Mouse (Mus musculus) liver, postnatal 0 days (tissue): ENCODE data around the gene Gm5414. TPM values are rescaled to one million over a fixed set of nuclear protein-coding genes. Genes with fewer than 3 reads are reported as not detected.

ENCODE experiments used
- ATAC-seq: fragments of 200-750 bp; cut with Nextera tagmentation; 2 replicates; pipeline ENCODE4 v1.8.0; 2017; ENCODE audit warnings: mild to moderate bottlenecking, moderate library complexity
- DNase-seq: peaks from one replicate; pipeline ENCODE4 v3.0.0-alpha.2; 2016
- H3K27ac ChIP-seq: fragments of 300-500 bp; sonication (generic); 2 replicates; pipeline ENCODE4 v1.5.1; 2014; ENCODE audit warnings: antibody characterized with exemption, moderate library complexity, mild to moderate bottlenecking, low read depth
- H3K27me3 ChIP-seq: fragments of 300-500 bp; sonication (generic); 2 replicates; pipeline ENCODE4 v1.6.1; 2014; ENCODE audit warnings: low read length, control low read depth, mixed read lengths; ENCODE audit not compliant: insufficient read depth
- H3K36me3 ChIP-seq: fragments of 300-500 bp; sonication (generic); replicated peaks from 2 replicates; pipeline ENCODE4 v1.6.1; 2014; ENCODE audit warnings: mild to moderate bottlenecking, control low read depth, low read length, moderate library complexity, mixed read lengths; ENCODE audit not compliant: insufficient read depth
- H3K4me1 ChIP-seq: fragments of 300-500 bp; sonication (generic); 2 replicates; pipeline ENCODE4 v1.6.1; 2014; ENCODE audit warnings: antibody characterized with exemption, mild to moderate bottlenecking, control low read depth; ENCODE audit not compliant: insufficient read depth
- H3K4me2 ChIP-seq: fragments of 300-500 bp; sonication (generic); 2 replicates; pipeline ENCODE4 v1.6.1; 2014; ENCODE audit warnings: low read depth, mild to moderate bottlenecking, low read length, moderate library complexity, mixed read lengths
- H3K4me3 ChIP-seq: fragments of 300-500 bp; sonication (generic); 2 replicates; pipeline ENCODE4 v1.5.1; 2014; ENCODE audit warnings: low read depth, low read length
- H3K9ac ChIP-seq: fragments of 300-500 bp; sonication (generic); replicated peaks from 2 replicates; pipeline ENCODE4 v1.6.1; 2014; ENCODE audit warnings: mild to moderate bottlenecking, moderate library complexity
- H3K9me3 ChIP-seq: fragments of 300-500 bp; sonication (generic); 2 replicates; pipeline ENCODE4 v1.6.1; 2016; ENCODE audit warnings: mild to moderate bottlenecking, control low read depth, low read length, mixed read lengths
- CTCF ChIP-seq: sonication (generic); IDR thresholded peaks from 2 replicates; pipeline ENCODE4 v1.5.1; 2016; ENCODE audit warnings: antibody characterized with exemption, low read depth
- EP300 ChIP-seq: IDR thresholded peaks from 2 replicates; pipeline ENCODE4 v1.6.1; 2016; ENCODE audit warnings: antibody characterized with exemption, low read depth, mild to moderate bottlenecking
- WGBS: fragments of 180-500 bp; shearing (Covaris S2); extraction: QIAGEN DNeasy Blood & Tissue Kit; methylation state at CpG from one replicate; pipeline ENCODE4 v1.1.7; 2014; ENCODE audit not compliant: insufficient replicate concordance; 5-methylcytosine and 5-hydroxymethylcytosine counted together
- microRNA-seq: library from miRNA; unstranded; fragments of <30 nt; microRNA quantifications from one replicate; pipeline ENCODE4, GENCODE M21; 2016
- polyA plus RNA-seq: library from polyadenylated mRNA; unstranded; fragments of >200 nt; fragmentation: Nextera tagmentation; extraction: Ambion mirVana; gene quantifications from 2 replicates; pipeline ENCODE4 v1.2.1, GENCODE M21; 2015

Gm5414 gene
- polyA plus RNA-seq, 1 experiment from 2014 or later = not detected

- Histone ChIP-seq H3K4me3 (no peak overlapping the region), H3K9me3 (no peaks in the 10 kb centered on the region), H3K4me1 (no peaks in the 10 kb centered on the region), H3K9ac (no peak overlapping the region), H3K36me3 (no peaks in the 10 kb centered on the region), H3K27me3 (no peaks in the 10 kb centered on the region; the same call in 1 of the 2 replicates), H3K27ac (no peak overlapping the region), H3K4me2 (no peak overlapping the region)
- no peak for TF ChIP-seq CTCF
- TF ChIP-seq EP300 = no peak
- no peak for DNase-seq
- 61% methylated on average over 8 of the region's 8 CpGs for WGBS
- no peak for ATAC-seq
Measured at GRCm38 (mm10) chr15:101583211-101583965, 44.6 kb downstream of the Gm5414 start.

DNA sequence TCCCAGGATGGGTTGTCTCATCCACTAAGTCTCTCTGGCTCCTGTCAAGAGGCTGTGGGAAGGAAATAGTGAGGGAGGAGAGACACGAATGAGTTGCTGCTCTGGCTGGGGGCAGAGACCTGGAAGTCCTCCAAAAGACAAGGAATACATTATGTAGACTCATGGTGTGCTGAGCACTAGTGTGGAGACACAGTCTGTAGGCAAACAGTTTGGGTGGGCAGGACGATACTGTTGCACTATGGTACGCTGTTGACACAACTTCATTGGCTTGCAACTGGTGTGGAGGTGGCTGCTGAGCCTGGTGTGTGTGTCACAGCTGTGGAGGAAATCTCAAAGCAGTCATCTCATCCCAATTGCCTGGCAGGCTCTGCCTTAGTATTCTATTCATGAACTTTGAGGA lies 46.3 kb downstream of the Gm5414 start:
- no peak overlapping the region for H3K9ac ChIP-seq
- H3K36me3 ChIP-seq = no peaks in the 10 kb centered on the region
- H3K27ac ChIP-seq = no peak overlapping the region
- TF ChIP-seq EP300 (no peak), CTCF (no peak)
- H3K4me3 ChIP-seq = no peak overlapping the region
- H3K4me2 ChIP-seq = no peak overlapping the region
- no peaks in the 10 kb centered on the region; the same call in 1 of the 2 replicates for H3K27me3 ChIP-seq
- no peak for DNase-seq
- WGBS = 55% methylated on average over 3 of the region's 3 CpGs
- no peaks in the 10 kb centered on the region for H3K4me1 ChIP-seq
- H3K9me3 ChIP-seq = no peaks in the 10 kb centered on the region
- no peak for ATAC-seq

- no peaks in the 10 kb centered on the region for H3K9me3 ChIP-seq
- no peaks in the 10 kb centered on the region for H3K36me3 ChIP-seq
- ATAC-seq = no peak
- no peak for DNase-seq
- H3K4me1 ChIP-seq = no peaks in the 10 kb centered on the region
- H3K9ac ChIP-seq = no peak overlapping the region
- no peak for TF ChIP-seq CTCF
- TF ChIP-seq EP300 = no peak
- no peaks in the 10 kb centered on the region for H3K27me3 ChIP-seq
- WGBS = 62% methylated on average over 5 of the region's 5 CpGs
- H3K4me3 ChIP-seq = no peak overlapping the region
- no peak overlapping the region for H3K27ac ChIP-seq
- H3K4me2 ChIP-seq = no peak overlapping the region
Measured at GRCm38 (mm10) chr15:101575506-101575905, 52.5 kb downstream of the Gm5414 start.

Small RNA genes within 50 kb of the gene (microRNA-seq; reads per million reads assigned to microRNA genes)
- gene Gm44383 = not detected
- gene Gm44479 = not detected

Other genes starting within 250 kb of the Gm5414 start
- gene Krt7, start 217.1 kb downstream of the Gm5414 start, polyA plus RNA-seq = 2.3 and 2.4 TPM in 2 replicates
- gene Krt87, start 189.4 kb downstream of the Gm5414 start, polyA plus RNA-seq = not detected in 2 replicates
- gene Krt88, start 180.4 kb downstream of the Gm5414 start, polyA plus RNA-seq = not detected in 2 replicates
- not detected in 2 replicates for gene Krt81, start 164.4 kb downstream of the Gm5414 start, polyA plus RNA-seq
- gene Krt86, start 154.7 kb downstream of the Gm5414 start, polyA plus RNA-seq = not detected in 2 replicates
- 0.33 and 0.58 TPM in 2 replicates for gene Krt83, start 136.7 kb downstream of the Gm5414 start, polyA plus RNA-seq
- not detected in 2 replicates for gene Gm49425, start 110.9 kb downstream of the Gm5414 start, polyA plus RNA-seq
- not detected in 2 replicates for gene Krt84, start 95.4 kb downstream of the Gm5414 start, polyA plus RNA-seq
- gene Krt82, start 77.5 kb downstream of the Gm5414 start, polyA plus RNA-seq = not detected in 2 replicates
- gene Krt90, start 65.2 kb downstream of the Gm5414 start, polyA plus RNA-seq = not detected in 2 replicates
- gene Krt75, start 54.3 kb downstream of the Gm5414 start, polyA plus RNA-seq = not detected in 2 replicates
- gene Gm5478, start 19.2 kb upstream of the Gm5414 start, polyA plus RNA-seq = not detected in 2 replicates
- not detected in 2 replicates for gene Krt6b, start 52.1 kb upstream of the Gm5414 start, polyA plus RNA-seq
- gene Krt6a, start 66.1 kb upstream of the Gm5414 start, polyA plus RNA-seq = not detected in 2 replicates
- not detected in 2 replicates for gene Krt5, start 84.7 kb upstream of the Gm5414 start, polyA plus RNA-seq
- gene Krt71, start 114.9 kb upstream of the Gm5414 start, polyA plus RNA-seq = not detected in 2 replicates
- gene Krt72, start 158.3 kb upstream of the Gm5414 start, polyA plus RNA-seq = not detected in 2 replicates
- gene Krt73, start 174.2 kb upstream of the Gm5414 start, polyA plus RNA-seq = not detected in 2 replicates
- gene Krt2, start 190.0 kb upstream of the Gm5414 start, polyA plus RNA-seq = not detected in 2 replicates
- gene Krt1, start 222.6 kb upstream of the Gm5414 start, polyA plus RNA-seq = not detected in 2 replicates
- not detected in 2 replicates for gene Krt77, start 241.5 kb upstream of the Gm5414 start, polyA plus RNA-seq